Mouse (Mus musculus): ENCODE measurements at regions not wholly inside any gene's neighbourhood (a gene's known extent, or its start where the extent isn't known, plus 50 kb on each side); places are given as distances from the start of the nearest gene placed in this dataset.

GRCm38 (mm10) chr10:87753483-87753882, 104.6 kb upstream of the Igf1 start:
- TF ChIP-seq POLR2A (IDR thresholded peaks at IDR 0.05; ENCODE audit: borderline replicate concordance, insufficient read depth, low read length) (no peak), CTCF (IDR thresholded peaks at IDR 0.05; ENCODE audit: borderline replicate concordance, insufficient read depth, low read depth, low read length) (no peak)
